Comparison of ENCODE assay signal across 17 mouse cellular contexts in genomic region chr7:120150257-120150656, GRCm38 (mm10). TPM values are rescaled to one million over a fixed set of nuclear protein-coding genes. Genes with fewer than 3 reads are reported as not detected.
DNase-seq lines count a peak whose midpoint lies in the region; ATAC-seq and TF ChIP-seq lines count a peak whose summit lies in the region.
"Had no signal": no experiment of that assay in that cellular context is flagged by ENCODE, and none has a peak within 500 bp of the region (broad histone marks: within the 10 kb centered on the region; RNA-seq: fewer than 3 reads in every experiment).

No protein-coding gene starts in this region.

- H3K9me3 ChIP-seq in liver, embryonic 14.5 days (ENCODE audit: control insufficient read depth, low read length) = no peaks in the 10 kb centered on the region
- H3K9me3 ChIP-seq in liver, embryonic 12.5 days (replicated peaks) = no peaks in the 10 kb centered on the region
- no peaks in the 10 kb centered on the region for H3K9me3 ChIP-seq in intestine, embryonic 15.5 days
- no peaks in the 10 kb centered on the region for H3K9me3 ChIP-seq in stomach, postnatal 0 days (ENCODE audit: control insufficient read depth, low read length)
- H3K9me3 ChIP-seq: embryonic facial prominence, embryonic 12.5 days; heart, embryonic 13.5 days had no signal

- H3K27me3 ChIP-seq in liver, embryonic 14.5 days (ENCODE audit: control insufficient read depth, insufficient read depth, low read length) = no peaks in the 10 kb centered on the region
- H3K27me3 ChIP-seq in liver, embryonic 12.5 days (replicated peaks) = no peaks in the 10 kb centered on the region
- H3K27me3 ChIP-seq in intestine, embryonic 15.5 days (replicated peaks) = no peaks in the 10 kb centered on the region
- H3K27me3 ChIP-seq in stomach, postnatal 0 days (ENCODE audit: control insufficient read depth, insufficient read depth, low read length) = no peaks in the 10 kb centered on the region
- H3K27me3 ChIP-seq: embryonic facial prominence, embryonic 12.5 days; heart, embryonic 13.5 days had no signal

- H3K4me3 ChIP-seq in liver, embryonic 14.5 days (ENCODE audit: insufficient read depth in 1 of 2, low read depth in 2 of 2, low read length in 2 of 2) = no peak overlapping the region
- H3K4me3 ChIP-seq in liver, embryonic 12.5 days = no peak overlapping the region
- H3K4me3 ChIP-seq in intestine, embryonic 15.5 days (replicated peaks) = no peak overlapping the region
- H3K4me3 ChIP-seq in stomach, postnatal 0 days (ENCODE audit: low read depth, low read length) = no peak overlapping the region
- H3K4me3 ChIP-seq: embryonic facial prominence, embryonic 12.5 days; heart, embryonic 13.5 days had no signal

- peak; percentile 8 for DNase-seq in adrenal gland, postnatal 10 days
- DNase-seq in adrenal gland, adult 18-20 months (ENCODE audit: low spot score in 2 of 2) = no peak
- DNase-seq in liver, embryonic 14.5 days (ENCODE audit: low read depth in 3 of 3, low spot score in 3 of 3) = peak in 2 of 3 experiments; percentile 2 to 7
- DNase-seq in stomach, postnatal 0 days (ENCODE audit: low spot score) = no peak
- no peak for DNase-seq in spleen, postnatal 4 days (ENCODE audit: low spot score in 2 of 2)
- no peak for DNase-seq in frontal cortex, postnatal 10 days (ENCODE audit: low spot score in 2 of 2)
- DNase-seq: B cell, adult 2 months; thymus, postnatal 4 days had no signal

- H3K4me1 ChIP-seq in liver, embryonic 14.5 days (replicated peaks; ENCODE audit: control insufficient read depth in 2 of 2, insufficient read depth in 2 of 2, low read length in 1 of 2) = peaks cover 0 to 4% of the 10 kb centered on the region in 2 experiments; a peak in 2 of 4 replicates
- H3K4me1 ChIP-seq in liver, embryonic 12.5 days = no peaks in the 10 kb centered on the region
- no peaks in the 10 kb centered on the region for H3K4me1 ChIP-seq in intestine, embryonic 15.5 days (replicated peaks)
- H3K4me1 ChIP-seq in stomach, postnatal 0 days (replicated peaks; ENCODE audit: control insufficient read depth, insufficient read depth) = no peaks in the 10 kb centered on the region
- H3K4me1 ChIP-seq: heart, embryonic 13.5 days had no signal

- no peak for TF ChIP-seq EP300 in liver, embryonic 14.5 days (IDR thresholded peaks at IDR 0.05; ENCODE audit: low read depth)
- TF ChIP-seq EP300 in stomach, postnatal 0 days (optimal IDR thresholded peaks at IDR 0.05) = no peak

- TF ChIP-seq CTCF in liver, embryonic 14.5 days (IDR thresholded peaks at IDR 0.05; ENCODE audit: low read depth) = no peak
- no peak for TF ChIP-seq CTCF in stomach, postnatal 0 days (IDR thresholded peaks at IDR 0.05; ENCODE audit: low read depth)

- H3K36me3 ChIP-seq in liver, embryonic 14.5 days (replicated peaks; ENCODE audit: control insufficient read depth, insufficient read depth, low read depth) = no peaks in the 10 kb centered on the region
- H3K36me3 ChIP-seq in liver, embryonic 12.5 days = no peaks in the 10 kb centered on the region
- no peaks in the 10 kb centered on the region for H3K36me3 ChIP-seq in intestine, embryonic 15.5 days
- H3K36me3 ChIP-seq in stomach, postnatal 0 days (ENCODE audit: control insufficient read depth, insufficient read depth, low read length) = no peaks in the 10 kb centered on the region
- H3K36me3 ChIP-seq: embryonic facial prominence, embryonic 12.5 days; heart, embryonic 13.5 days had no signal

- H3K27ac ChIP-seq in liver, embryonic 14.5 days = no peak overlapping the region
- H3K27ac ChIP-seq in liver, embryonic 12.5 days = no peak overlapping the region
- 0 out of 2 replicates have a peak overlapping the region, but pooled peaks have one; percentile 11 for H3K27ac ChIP-seq in intestine, embryonic 15.5 days
- H3K27ac ChIP-seq in stomach, postnatal 0 days (replicated peaks) = no peak overlapping the region
- H3K27ac ChIP-seq: embryonic facial prominence, embryonic 12.5 days; heart, embryonic 13.5 days had no signal

- 30% methylated on average over 3 of the region's 3 CpGs for WGBS in liver, embryonic 14.5 days (ENCODE audit: insufficient replicate concordance)
- 42% methylated on average over 3 of the region's 3 CpGs for WGBS in liver, embryonic 12.5 days (ENCODE audit: insufficient replicate concordance)
- 24% methylated on average over 3 of the region's 3 CpGs for WGBS in intestine, embryonic 15.5 days
- 24% methylated on average over 3 of the region's 3 CpGs for WGBS in stomach, postnatal 0 days

- H3K9ac ChIP-seq in liver, embryonic 14.5 days (replicated peaks) = no peak overlapping the region
- H3K9ac ChIP-seq in liver, embryonic 12.5 days = no peak overlapping the region
- H3K9ac ChIP-seq in intestine, embryonic 15.5 days = no peak overlapping the region
- no peak overlapping the region for H3K9ac ChIP-seq in stomach, postnatal 0 days (ENCODE audit: low read length)
- H3K9ac ChIP-seq: embryonic facial prominence, embryonic 12.5 days; heart, embryonic 13.5 days had no signal

- peak; percentile 41; the same call in 1 of the 2 replicates for ATAC-seq in liver, embryonic 14.5 days (ENCODE audit: insufficient read depth)
- ATAC-seq in liver, embryonic 12.5 days = no peak
- peak; percentile 90 for ATAC-seq in intestine, embryonic 15.5 days
- ATAC-seq in stomach, postnatal 0 days (ENCODE audit: low FRiP score, low TSS enrichment) = 0 out of 2 replicates have a peak, but pooled peaks have one; percentile 32
- ATAC-seq: forebrain, embryonic 16.5 days; inflammation-experienced regulatory T-cells, adult 6 months had no signal

- H3K4me2 ChIP-seq in liver, embryonic 14.5 days (ENCODE audit: low read depth) = no peak overlapping the region
- no peak overlapping the region for H3K4me2 ChIP-seq in liver, embryonic 12.5 days
- H3K4me2 ChIP-seq in intestine, embryonic 15.5 days (replicated peaks) = no peak overlapping the region
- H3K4me2 ChIP-seq in stomach, postnatal 0 days (replicated peaks; ENCODE audit: low read depth) = no peak overlapping the region
- H3K4me2 ChIP-seq: embryonic facial prominence, embryonic 12.5 days; heart, embryonic 13.5 days; midbrain, embryonic 11.5 days had no signal

RNA-seq across cellular contexts. Expression of gene Zp2, which starts 5.2 kb away (rescaled TPM):
- total RNA-seq in adrenal gland, postnatal 10 days (2021) = under 1 TPM in 1 of 2 experiments, not detected in 1; 0.33 TPM
- total RNA-seq in adrenal gland, adult 18-20 months (2021) = not detected
- polyA plus RNA-seq in liver, embryonic 14.5 days (2012; rRNA removed) = not detected in 2 replicates
- not detected in 2 replicates for polyA plus RNA-seq in liver, embryonic 14.5 days (2014; fragmentation: Nextera tagmentation; extraction: Ambion mirVana)
- not detected in 2 replicates for polyA plus RNA-seq in liver, embryonic 12.5 days (2016; fragmentation: Nextera tagmentation; extraction: Ambion mirVana)
- polyA plus RNA-seq in intestine, embryonic 15.5 days (2015; fragmentation: Nextera tagmentation; extraction: Ambion mirVana) = 0.11 TPM in 1 of 2 replicates, not detected in the other
- not detected in 2 replicates for polyA plus RNA-seq in stomach, postnatal 0 days (2015; fragmentation: Nextera tagmentation; extraction: Ambion mirVana)
- total RNA-seq: neutrophil, adult 5-6 weeks had no signal
- polyA plus RNA-seq: embryonic facial prominence, embryonic 12.5 days; forebrain, embryonic 16.5 days; inflammation-experienced regulatory T-cells, adult 6 months; midbrain, embryonic 11.5 days; spleen, adult 2 months had no signal

RNA-seq across cellular contexts. Expression of gene Anks4b, which starts 23.4 kb away (rescaled TPM):
- 1 to 10 TPM; 1.1 to 2.5 TPM for total RNA-seq in adrenal gland, postnatal 10 days (2021)
- under 1 TPM; 0.22 to 0.33 TPM for total RNA-seq in adrenal gland, adult 18-20 months (2021)
- 2.4 and 3.2 TPM in 2 replicates for polyA plus RNA-seq in liver, embryonic 14.5 days (2012; rRNA removed)
- polyA plus RNA-seq in liver, embryonic 14.5 days (2014; fragmentation: Nextera tagmentation; extraction: Ambion mirVana) = 0.95 and 1.3 TPM in 2 replicates
- polyA plus RNA-seq in liver, embryonic 12.5 days (2016; fragmentation: Nextera tagmentation; extraction: Ambion mirVana) = 1.2 and 1.3 TPM in 2 replicates
- polyA plus RNA-seq in intestine, embryonic 15.5 days (2015; fragmentation: Nextera tagmentation; extraction: Ambion mirVana) = 9.2 and 11.6 TPM in 2 replicates
- polyA plus RNA-seq in stomach, postnatal 0 days (2015; fragmentation: Nextera tagmentation; extraction: Ambion mirVana) = 1.1 and 1.2 TPM in 2 replicates
- total RNA-seq: neutrophil, adult 5-6 weeks had no signal
- polyA plus RNA-seq: forebrain, embryonic 16.5 days; inflammation-experienced regulatory T-cells, adult 6 months; midbrain, embryonic 11.5 days; spleen, adult 2 months had no signal

RNA-seq across cellular contexts. Expression of gene Tmem159, which starts 48.1 kb away (rescaled TPM):
- 10 to 100 TPM; 35.8 to 43.8 TPM for total RNA-seq in adrenal gland, postnatal 10 days (2021)
- total RNA-seq in adrenal gland, adult 18-20 months (2021) = 100 to 1,000 TPM in 1 of 2 experiments, 10 to 100 TPM in 1; 74.7 to 102 TPM
- 0.77 and 0.78 TPM in 2 replicates for polyA plus RNA-seq in liver, embryonic 14.5 days (2012; rRNA removed)
- polyA plus RNA-seq in liver, embryonic 14.5 days (2014; fragmentation: Nextera tagmentation; extraction: Ambion mirVana) = 1.7 and 1.9 TPM in 2 replicates
- polyA plus RNA-seq in liver, embryonic 12.5 days (2016; fragmentation: Nextera tagmentation; extraction: Ambion mirVana) = 3.9 and 4.0 TPM in 2 replicates
- polyA plus RNA-seq in intestine, embryonic 15.5 days (2015; fragmentation: Nextera tagmentation; extraction: Ambion mirVana) = 27.7 and 28.5 TPM in 2 replicates
- 31.9 and 33.9 TPM in 2 replicates for polyA plus RNA-seq in stomach, postnatal 0 days (2015; fragmentation: Nextera tagmentation; extraction: Ambion mirVana)

RNA-seq across cellular contexts. Expression of gene Crym, which starts 51.7 kb away (rescaled TPM):
- total RNA-seq in adrenal gland, postnatal 10 days (2021) = 1 to 10 TPM; 1.5 to 2.7 TPM
- total RNA-seq in adrenal gland, adult 18-20 months (2021) = 1 to 10 TPM; 1.2 to 3.6 TPM
- polyA plus RNA-seq in liver, embryonic 14.5 days (2012; rRNA removed) = 0.06 and 0.08 TPM in 2 replicates
- polyA plus RNA-seq in liver, embryonic 14.5 days (2014; fragmentation: Nextera tagmentation; extraction: Ambion mirVana) = not detected in 2 replicates
- polyA plus RNA-seq in liver, embryonic 12.5 days (2016; fragmentation: Nextera tagmentation; extraction: Ambion mirVana) = 0.23 and 0.43 TPM in 2 replicates
- 1.6 and 2.3 TPM in 2 replicates for polyA plus RNA-seq in intestine, embryonic 15.5 days (2015; fragmentation: Nextera tagmentation; extraction: Ambion mirVana)
- polyA plus RNA-seq in stomach, postnatal 0 days (2015; fragmentation: Nextera tagmentation; extraction: Ambion mirVana) = 4.6 and 5.0 TPM in 2 replicates
- total RNA-seq: neutrophil, adult 5-6 weeks had no signal
- polyA plus RNA-seq: inflammation-experienced regulatory T-cells, adult 6 months had no signal

RNA-seq across cellular contexts. Expression of gene Abca14, which starts 53.5 kb away (rescaled TPM):
- total RNA-seq in adrenal gland, postnatal 10 days (2021) = not detected
- not detected for total RNA-seq in adrenal gland, adult 18-20 months (2021)
- 0.03 and 0.04 TPM in 2 replicates for polyA plus RNA-seq in liver, embryonic 14.5 days (2012; rRNA removed)
- polyA plus RNA-seq in liver, embryonic 14.5 days (2014; fragmentation: Nextera tagmentation; extraction: Ambion mirVana) = not detected in 2 replicates
- 0.43 TPM in 1 of 2 replicates, not detected in the other for polyA plus RNA-seq in liver, embryonic 12.5 days (2016; fragmentation: Nextera tagmentation; extraction: Ambion mirVana)
- 0.13 TPM in 1 of 2 replicates, not detected in the other for polyA plus RNA-seq in intestine, embryonic 15.5 days (2015; fragmentation: Nextera tagmentation; extraction: Ambion mirVana)
- polyA plus RNA-seq in stomach, postnatal 0 days (2015; fragmentation: Nextera tagmentation; extraction: Ambion mirVana) = 0.07 TPM in 1 of 2 replicates, not detected in the other
- total RNA-seq: neutrophil, adult 5-6 weeks had no signal
- polyA plus RNA-seq: embryonic facial prominence, embryonic 12.5 days; forebrain, embryonic 16.5 days; heart, embryonic 13.5 days; inflammation-experienced regulatory T-cells, adult 6 months; midbrain, embryonic 11.5 days; spleen, adult 2 months had no signal

Comparison
In these comparisons a context has a peak if more than half of its experiments do, and no peak if none do; other contexts are left out.
1. DNase-seq: peak in adrenal gland, postnatal 10 days (single experiment) and liver, embryonic 14.5 days (2 of 3); none in adrenal gland, adult 18-20 months (0 of 2), stomach, postnatal 0 days (single experiment), spleen, postnatal 4 days (0 of 2) and frontal cortex, postnatal 10 days (0 of 2).